ENCODE assay signal across 10 mouse cellular contexts in genomic region chr6:91152892-91153548, GRCm38 (mm10). TPM values are rescaled to one million over a fixed set of nuclear protein-coding genes. Genes with fewer than 3 reads are reported as not detected.
A peak's percentile ranks its signal among the peaks of the same experiment; 100 is the strongest.
DNase-seq lines count a peak whose midpoint lies in the region; ATAC-seq and TF ChIP-seq lines count a peak whose summit lies in the region.
"Had no signal": no experiment of that assay in that cellular context is flagged by ENCODE, and none has a peak within 500 bp of the region (broad histone marks: within the 10 kb centered on the region; RNA-seq: fewer than 3 reads in every experiment).

No protein-coding gene starts in this region.

- peak overlapping the region; percentile 28; the same call in 1 of the 2 replicates for H3K4me2 ChIP-seq in lung, embryonic 15.5 days
- H3K4me2 ChIP-seq in forebrain, embryonic 15.5 days (replicated peaks) = peak overlapping the region; percentile 46
- H3K4me2 ChIP-seq in liver, embryonic 14.5 days (ENCODE audit: low read depth) = peak overlapping the region; percentile 56

- H3K4me3 ChIP-seq in lung, embryonic 15.5 days = no peak overlapping the region
- peak overlapping the region; percentile 27; the same call in 1 of the 2 replicates for H3K4me3 ChIP-seq in forebrain, embryonic 15.5 days
- no peak overlapping the region for H3K4me3 ChIP-seq in liver, embryonic 14.5 days (ENCODE audit: insufficient read depth in 1 of 2, low read depth in 2 of 2, low read length in 2 of 2)
- H3K4me3 ChIP-seq: heart, embryonic 15.5 days had no signal

- WGBS in lung, embryonic 15.5 days = 24% methylated on average over 7 of the region's 7 CpGs
- WGBS in forebrain, embryonic 15.5 days = 30% methylated on average over 7 of the region's 7 CpGs
- WGBS in liver, embryonic 14.5 days (ENCODE audit: insufficient replicate concordance) = 36% methylated on average over 7 of the region's 7 CpGs

- H3K9ac ChIP-seq in lung, embryonic 15.5 days = no peak overlapping the region
- 0 out of 2 replicates have a peak overlapping the region, but pooled peaks have one; percentile 5 for H3K9ac ChIP-seq in forebrain, embryonic 15.5 days (replicated peaks)
- peak overlapping the region; percentile 41 for H3K9ac ChIP-seq in liver, embryonic 14.5 days (replicated peaks)
- H3K9ac ChIP-seq: heart, embryonic 15.5 days had no signal

- 0 out of 2 replicates have a peak, but pooled peaks cover 4% of the 10 kb centered on the region for H3K27me3 ChIP-seq in lung, embryonic 15.5 days
- no peaks in the 10 kb centered on the region for H3K27me3 ChIP-seq in forebrain, embryonic 15.5 days
- H3K27me3 ChIP-seq in liver, embryonic 14.5 days (ENCODE audit: control insufficient read depth, insufficient read depth, low read length) = no peaks in the 10 kb centered on the region; the same call in 1 of the 2 replicates
- H3K27me3 ChIP-seq: Patski had no signal

- peaks cover 23% of the 10 kb centered on the region for H3K4me1 ChIP-seq in lung, embryonic 15.5 days
- H3K4me1 ChIP-seq in forebrain, embryonic 15.5 days = peaks cover 47% of the 10 kb centered on the region
- peaks cover 38 to 54% of the 10 kb centered on the region in 2 experiments for H3K4me1 ChIP-seq in liver, embryonic 14.5 days (replicated peaks; ENCODE audit: control insufficient read depth in 2 of 2, insufficient read depth in 2 of 2, low read length in 1 of 2)

- H3K27ac ChIP-seq in lung, embryonic 15.5 days = peak overlapping the region; percentile 53
- H3K27ac ChIP-seq in forebrain, embryonic 15.5 days (replicated peaks) = peak overlapping the region; percentile 74
- no peak overlapping the region for H3K27ac ChIP-seq in liver, embryonic 14.5 days
- H3K27ac ChIP-seq: heart, embryonic 15.5 days had no signal

- no peak for DNase-seq in lung, postnatal 25 days (ENCODE audit: low spot score)
- no peak for DNase-seq in liver, embryonic 14.5 days (ENCODE audit: low read depth in 3 of 3, low spot score in 3 of 3)
- peak; percentile 72 for DNase-seq in thymus, postnatal 0 days (ENCODE audit: low spot score)
- no peak for DNase-seq in left cerebral cortex, adult 11 months (ENCODE audit: low spot score)
- DNase-seq in spleen, postnatal 36 days (ENCODE audit: low spot score in 2 of 2) = no peak
- no peak for DNase-seq in lung, postnatal 14 days

- no peak for TF ChIP-seq CTCF in liver, embryonic 14.5 days (IDR thresholded peaks at IDR 0.05; ENCODE audit: low read depth)

- no peak for TF ChIP-seq EP300 in liver, embryonic 14.5 days (IDR thresholded peaks at IDR 0.05; ENCODE audit: low read depth)

- no peaks in the 10 kb centered on the region for H3K9me3 ChIP-seq in lung, embryonic 15.5 days
- H3K9me3 ChIP-seq in forebrain, embryonic 15.5 days = no peaks in the 10 kb centered on the region
- no peaks in the 10 kb centered on the region for H3K9me3 ChIP-seq in liver, embryonic 14.5 days (ENCODE audit: control insufficient read depth, low read length)
- H3K9me3 ChIP-seq: heart, embryonic 15.5 days had no signal

- no peaks in the 10 kb centered on the region for H3K36me3 ChIP-seq in lung, embryonic 15.5 days
- H3K36me3 ChIP-seq in forebrain, embryonic 15.5 days = no peaks in the 10 kb centered on the region
- no peaks in the 10 kb centered on the region for H3K36me3 ChIP-seq in liver, embryonic 14.5 days (replicated peaks; ENCODE audit: control insufficient read depth, insufficient read depth, low read depth)
- H3K36me3 ChIP-seq: heart, embryonic 15.5 days had no signal

- ATAC-seq in lung, embryonic 15.5 days (ENCODE audit: borderline replicate concordance, extremely low read depth, low FRiP score, low TSS enrichment) = no peak
- no peak for ATAC-seq in forebrain, embryonic 15.5 days (replicated peaks)
- no peak for ATAC-seq in liver, embryonic 14.5 days (ENCODE audit: insufficient read depth)
- ATAC-seq: Patski had no signal

RNA-seq across cellular contexts. Expression of gene Hdac11, which starts 3.4 kb away (rescaled TPM):
- polyA plus RNA-seq in lung, embryonic 15.5 days (2015; fragmentation: Nextera tagmentation; extraction: Ambion mirVana) = 7.5 and 8.2 TPM in 2 replicates
- polyA plus RNA-seq in forebrain, embryonic 15.5 days (2015; fragmentation: Nextera tagmentation; extraction: Ambion mirVana) = 21.1 and 24.1 TPM in 2 replicates
- 9.2 and 12.1 TPM in 2 replicates for polyA plus RNA-seq in liver, embryonic 14.5 days (2012; rRNA removed)
- polyA plus RNA-seq in liver, embryonic 14.5 days (2014; fragmentation: Nextera tagmentation; extraction: Ambion mirVana) = 4.8 and 6.0 TPM in 2 replicates
- polyA plus RNA-seq in thymus, postnatal 0 days (2015; fragmentation: Nextera tagmentation; extraction: Ambion mirVana) = 6.2 and 7.0 TPM in 2 replicates

RNA-seq across cellular contexts. Expression of gene Nup210, which starts 36.4 kb away (rescaled TPM):
- 25.7 and 27.5 TPM in 2 replicates for polyA plus RNA-seq in lung, embryonic 15.5 days (2015; fragmentation: Nextera tagmentation; extraction: Ambion mirVana)
- 18.0 and 18.3 TPM in 2 replicates for polyA plus RNA-seq in forebrain, embryonic 15.5 days (2015; fragmentation: Nextera tagmentation; extraction: Ambion mirVana)
- polyA plus RNA-seq in liver, embryonic 14.5 days (2012; rRNA removed) = 24.4 and 32.4 TPM in 2 replicates
- polyA plus RNA-seq in liver, embryonic 14.5 days (2014; fragmentation: Nextera tagmentation; extraction: Ambion mirVana) = 35.1 and 38.5 TPM in 2 replicates
- polyA plus RNA-seq in thymus, postnatal 0 days (2015; fragmentation: Nextera tagmentation; extraction: Ambion mirVana) = 36.0 and 37.9 TPM in 2 replicates

RNA-seq across cellular contexts. Expression of gene Fbln2, which starts 59.2 kb away (rescaled TPM):
- polyA plus RNA-seq in lung, embryonic 15.5 days (2015; fragmentation: Nextera tagmentation; extraction: Ambion mirVana) = 53.0 and 65.0 TPM in 2 replicates
- polyA plus RNA-seq in forebrain, embryonic 15.5 days (2015; fragmentation: Nextera tagmentation; extraction: Ambion mirVana) = 10.0 and 11.1 TPM in 2 replicates
- 4.0 and 5.1 TPM in 2 replicates for polyA plus RNA-seq in liver, embryonic 14.5 days (2012; rRNA removed)
- 4.3 and 4.4 TPM in 2 replicates for polyA plus RNA-seq in liver, embryonic 14.5 days (2014; fragmentation: Nextera tagmentation; extraction: Ambion mirVana)
- polyA plus RNA-seq in thymus, postnatal 0 days (2015; fragmentation: Nextera tagmentation; extraction: Ambion mirVana) = 97.2 and 117 TPM in 2 replicates
